Mouse (Mus musculus) heart, embryonic 13.5 days (tissue): ENCODE results near the gene Isg15. TPM values are rescaled to one million over a fixed set of nuclear protein-coding genes. Genes with fewer than 3 reads are reported as not detected.
A peak's percentile ranks its signal among the peaks of the same experiment; 100 is the strongest.

Source experiments
- ATAC-seq: fragments of 200-750 bp; cut with Nextera tagmentation; 2 replicates; pipeline ENCODE4 v1.8.0; 2017; ENCODE audit warnings: moderate TSS enrichment; ENCODE audit not compliant: insufficient number of reproducible peaks, low FRiP score, low TSS enrichment; ENCODE audit errors: extremely low read depth
- H3K27ac ChIP-seq: fragments of 300-500 bp; sonication (generic); replicated peaks from 2 replicates; pipeline ENCODE4 v1.5.1; 2015; ENCODE audit warnings: moderate library complexity, mild to moderate bottlenecking, inconsistent platforms
- H3K27me3 ChIP-seq: fragments of 300-500 bp; sonication (generic); replicated peaks from 2 replicates; pipeline ENCODE4 v1.6.1; 2015; ENCODE audit warnings: mild to moderate bottlenecking, inconsistent platforms
- H3K36me3 ChIP-seq: fragments of 300-500 bp; sonication (generic); 2 replicates; pipeline ENCODE4 v1.6.1; 2015; ENCODE audit warnings: mild to moderate bottlenecking, inconsistent platforms
- H3K4me1 ChIP-seq: fragments of 300-500 bp; sonication (generic); 2 replicates; pipeline ENCODE4 v1.6.1; 2015; ENCODE audit warnings: inconsistent platforms
- H3K4me2 ChIP-seq: fragments of 300-500 bp; sonication (generic); 2 replicates; pipeline ENCODE4 v1.6.1; 2015; ENCODE audit warnings: inconsistent platforms, mild to moderate bottlenecking, moderate library complexity
- H3K4me3 ChIP-seq: fragments of 300-500 bp; sonication (generic); 2 replicates; pipeline ENCODE4 v1.5.1; 2015; ENCODE audit warnings: moderate library complexity, mild to moderate bottlenecking, inconsistent platforms
- H3K9ac ChIP-seq: fragments of 300-500 bp; sonication (generic); 2 replicates; pipeline ENCODE4 v1.6.1; 2015; ENCODE audit warnings: inconsistent platforms, mild to moderate bottlenecking, moderate library complexity
- H3K9me3 ChIP-seq: fragments of 300-500 bp; sonication (generic); 2 replicates; pipeline ENCODE4 v1.6.1; 2016; ENCODE audit warnings: inconsistent platforms
- WGBS: fragments of 180-500 bp; shearing (Covaris S2); methylation state at CpG from one replicate; pipeline ENCODE4 v1.1.7; 2015; ENCODE audit warnings: mixed read lengths; 5-methylcytosine and 5-hydroxymethylcytosine counted together
- polyA plus RNA-seq: library from polyadenylated mRNA; unstranded; fragments of >200 nt; fragmentation: Nextera tagmentation; extraction: Ambion mirVana; gene quantifications from 2 replicates; pipeline ENCODE4 v1.2.1, GENCODE M21; 2015

Isg15 gene
- polyA plus RNA-seq, 1 experiment from 2014 or later, result 3.5 TPM

DNA sequence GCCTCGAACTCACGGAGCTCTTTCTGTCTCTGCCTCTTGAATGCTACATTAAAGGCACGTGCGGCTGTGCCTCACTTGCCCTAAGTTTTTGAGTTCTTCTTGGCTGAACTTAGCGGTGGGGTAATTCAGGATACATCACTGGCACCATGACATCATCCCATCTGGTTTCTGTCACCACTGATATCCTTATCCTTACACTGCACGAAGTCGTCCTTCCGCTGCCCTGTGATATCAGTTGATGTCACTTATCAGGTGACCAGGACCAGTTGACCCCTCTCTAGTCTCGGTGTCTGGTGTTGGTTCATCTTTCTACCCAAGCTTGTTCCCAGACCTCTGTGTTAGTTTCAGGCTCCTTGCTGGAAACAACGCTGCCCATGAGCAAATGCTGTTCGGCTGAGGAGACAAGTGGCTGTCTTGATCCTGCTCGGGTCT is 1.9 kb upstream of the Isg15 start:
- peaks cover 22% of the 10 kb centered on the region for H3K27me3 ChIP-seq
- peaks cover 29% of the 10 kb centered on the region for H3K4me1 ChIP-seq
- no peak for ATAC-seq
- H3K4me2 ChIP-seq, result peak overlapping the region; percentile 92
- H3K9ac ChIP-seq, result peak overlapping the region; percentile 87
- no peaks in the 10 kb centered on the region for H3K9me3 ChIP-seq
- H3K27ac ChIP-seq, result peak overlapping the region; percentile 72
- peak overlapping the region; percentile 71 for H3K4me3 ChIP-seq
- H3K36me3 ChIP-seq, result peaks cover 7% of the 10 kb centered on the region; the same call in 1 of the 2 replicates
- WGBS, result 10% methylated on average over 12 of the region's 12 CpGs

DNA sequence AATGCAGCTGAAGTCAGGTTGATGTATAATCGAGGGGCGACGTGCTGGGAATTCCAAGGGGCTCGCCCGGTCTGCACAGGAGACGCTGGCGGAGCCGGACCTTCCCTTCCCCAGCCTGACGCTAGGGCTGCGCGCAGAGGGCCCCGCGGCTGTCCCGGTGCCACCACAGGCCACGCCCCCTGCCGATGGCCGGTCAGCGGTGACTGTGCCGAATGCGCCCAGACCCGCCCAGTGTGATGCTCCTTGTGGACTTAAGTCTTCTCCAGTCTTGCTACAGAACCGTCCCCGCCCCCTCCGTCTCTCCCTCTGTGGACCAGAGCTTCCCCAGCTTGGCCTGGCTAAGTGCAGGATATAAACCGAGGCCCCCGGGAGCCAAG is 2.8 kb downstream of the Isg15 start:
- WGBS, result under 1% methylated on average over 26 of the region's 26 CpGs

DNA sequence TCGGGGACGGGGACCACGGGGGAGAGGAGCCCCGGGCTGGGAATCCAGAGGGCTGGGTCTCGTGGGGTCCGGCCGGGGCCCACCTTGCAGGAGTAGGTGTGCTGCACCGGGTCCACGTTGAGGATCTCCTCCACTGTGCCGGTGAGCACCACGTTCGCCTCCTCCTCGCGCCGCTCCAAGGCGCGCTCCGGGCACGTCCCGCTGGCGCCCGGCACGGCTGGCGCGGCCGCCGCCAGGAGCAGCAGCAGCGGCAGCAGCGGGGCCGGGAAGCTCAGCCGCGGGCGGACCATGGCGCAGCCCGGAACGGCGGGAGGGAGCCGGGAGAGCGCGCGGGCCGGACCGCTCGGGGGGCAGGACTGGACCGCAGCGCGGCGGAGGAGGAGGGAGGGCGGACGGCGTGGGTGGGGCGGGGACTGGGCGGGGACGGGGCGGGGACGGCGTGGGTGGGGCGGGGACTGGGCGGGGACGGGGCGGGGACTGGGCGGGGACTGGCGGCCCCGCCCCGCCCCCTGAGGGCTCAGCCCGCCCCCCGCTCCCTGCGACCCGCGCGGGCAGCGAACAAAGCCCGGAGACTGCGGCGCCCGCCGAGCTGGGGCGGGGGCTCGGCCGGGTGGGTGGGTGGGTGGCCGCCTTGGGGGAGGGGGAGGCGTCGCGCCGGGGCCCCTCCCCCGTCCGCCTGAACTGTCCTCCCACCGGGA is 3.3 kb downstream of the Isg15 start, which contains the start of gene Agrn:
Agrn (minus strand) TSS at position 358 of the 698 bp plus-strand sequence.
- Histone ChIP-seq H3K9ac (peak within 1 kb of the TSS; percentile 95), H3K4me2 (peak within 1 kb of the TSS; percentile 90), H3K9me3 (no peaks in the 10 kb centered on the region), H3K4me3 (peak within 1 kb of the TSS; percentile 91), H3K27ac (peak within 1 kb of the TSS; percentile 93), H3K36me3 (peaks cover 21% of the 10 kb centered on the region), H3K4me1 (peaks cover 48% of the 10 kb centered on the region), H3K27me3 (no peaks in the 10 kb centered on the region)
- peak; percentile 81 for ATAC-seq
- WGBS, result under 1% methylated on average over 38 of the region's 88 CpGs

More for the DNA sequence above, 2.8 kb downstream of the Isg15 start:
- Histone ChIP-seq H3K9me3 (no peaks in the 10 kb centered on the region), H3K4me3 (peak overlapping the region; percentile 91), H3K4me1 (peaks cover 48% of the 10 kb centered on the region), H3K36me3 (peaks cover 20% of the 10 kb centered on the region), H3K4me2 (peak overlapping the region; percentile 90), H3K9ac (peak overlapping the region; percentile 86), H3K27ac (peak overlapping the region; percentile 93), H3K27me3 (no peaks in the 10 kb centered on the region)
- peak; percentile 87 for ATAC-seq

DNA sequence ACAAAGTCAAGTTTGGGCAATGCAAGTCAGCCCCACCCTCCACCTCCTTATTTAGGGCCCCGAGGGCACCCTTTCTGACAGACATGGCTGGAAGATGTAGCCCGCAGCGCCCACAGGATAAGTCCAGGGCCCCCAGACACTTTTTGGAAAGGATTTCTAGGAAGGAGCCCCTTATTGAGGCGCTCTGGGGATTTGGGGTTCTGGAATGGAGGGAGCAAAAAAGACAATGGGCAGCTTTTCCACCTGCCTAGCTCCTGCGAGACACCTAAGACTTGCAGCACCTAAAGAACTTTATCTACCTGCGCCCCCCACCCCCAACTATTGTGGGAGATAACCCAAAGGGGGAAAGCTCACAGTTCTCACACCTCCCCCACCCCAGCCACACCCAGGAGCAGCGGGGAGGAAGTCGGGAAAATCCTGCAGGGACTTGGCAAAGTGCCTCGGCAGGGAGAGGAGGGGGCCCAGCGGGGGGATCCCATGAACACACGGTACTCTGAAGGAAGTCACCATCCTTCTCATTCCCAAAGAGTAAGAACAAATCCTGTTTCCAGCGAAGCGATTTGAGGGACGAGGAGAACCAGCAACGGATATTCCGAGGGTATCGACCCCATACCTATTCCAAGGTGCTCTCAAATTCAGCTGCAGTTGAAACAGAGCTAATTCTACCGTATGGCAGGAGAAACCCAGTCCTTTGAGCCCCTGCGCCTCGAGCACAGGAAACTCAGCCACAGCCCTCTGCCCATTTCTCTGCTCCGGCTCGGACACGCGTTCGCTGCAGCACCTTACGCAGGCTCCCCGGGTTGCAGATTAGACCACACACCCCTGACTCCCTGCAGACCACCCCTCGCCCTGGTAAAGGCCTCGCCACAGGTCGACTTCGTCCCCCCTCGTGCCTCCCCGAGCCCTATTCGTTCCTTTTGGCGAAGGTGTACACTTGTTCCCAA is 4.4 kb downstream of the Isg15 start:
- Histone ChIP-seq H3K9me3 (no peaks in the 10 kb centered on the region), H3K4me2 (peak overlapping the region; percentile 90), H3K4me3 (peak overlapping the region; percentile 91), H3K9ac (peak overlapping the region; percentile 95), H3K27me3 (no peaks in the 10 kb centered on the region), H3K27ac (peak overlapping the region; percentile 85), H3K36me3 (peaks cover 32% of the 10 kb centered on the region), H3K4me1 (peaks cover 47% of the 10 kb centered on the region)
- whole genome bisulfite sequencing, result 3% methylated on average over 35 of the region's 35 CpGs
- ATAC-seq, result no peak

DNA sequence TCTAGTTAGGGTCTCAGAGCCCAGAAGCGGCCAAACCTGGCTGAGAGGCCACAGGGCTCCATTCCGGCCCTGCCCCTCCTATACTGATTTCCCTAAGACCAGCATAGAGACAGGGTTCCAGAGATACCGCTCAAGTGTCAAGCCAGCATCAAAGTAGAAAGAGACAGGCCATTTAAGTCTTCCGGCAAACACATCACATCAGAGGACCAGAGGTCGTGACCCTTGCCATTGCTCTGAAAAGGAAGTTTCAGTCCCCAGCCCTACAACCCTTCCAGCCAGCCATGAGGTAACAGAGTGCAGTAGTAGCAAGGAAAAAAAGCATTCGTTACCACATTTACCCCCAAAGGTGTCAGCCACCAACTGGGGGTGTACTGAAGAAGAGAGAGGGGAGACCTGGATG is 6.3 kb downstream of the Isg15 start:
- no peak overlapping the region for H3K4me3 ChIP-seq

DNA sequence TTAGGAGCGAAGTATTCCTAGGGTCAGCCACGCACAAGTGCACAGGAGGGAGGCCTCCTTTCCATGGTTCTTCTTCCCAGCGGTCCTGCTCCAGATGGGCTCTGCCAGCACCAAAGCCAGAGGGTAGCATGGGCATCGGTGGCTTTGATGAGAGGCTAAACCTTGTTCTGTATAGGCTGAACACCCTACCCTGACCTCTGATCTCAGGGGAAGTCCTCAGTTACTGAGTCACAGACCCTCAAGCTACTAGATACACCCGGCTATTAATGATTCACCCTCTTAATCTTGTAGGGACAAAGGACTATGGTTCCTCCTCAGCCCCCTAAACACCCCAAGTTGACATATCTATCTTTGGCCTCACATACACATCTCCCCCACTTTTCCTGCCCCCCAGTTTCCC is 6.7 kb downstream of the Isg15 start:
- Histone ChIP-seq H3K9me3 (no peaks in the 10 kb centered on the region), H3K9ac (0 out of 2 replicates have a peak overlapping the region, but pooled peaks have one; percentile 1), H3K4me3 (no peak overlapping the region), H3K4me2 (no peak overlapping the region), H3K36me3 (peaks cover 45% of the 10 kb centered on the region), H3K27ac (no peak overlapping the region), H3K27me3 (no peaks in the 10 kb centered on the region), H3K4me1 (peaks cover 67% of the 10 kb centered on the region)
- no peak for ATAC-seq
- 72% methylated on average over 5 of the region's 5 CpGs for WGBS

More for the DNA sequence above, 6.3 kb downstream of the Isg15 start:
- 60% methylated on average over 6 of the region's 6 CpGs for WGBS
- peak overlapping the region; percentile 25; the same call in 1 of the 2 replicates for H3K9ac ChIP-seq
- H3K27me3 ChIP-seq, result no peaks in the 10 kb centered on the region
- peaks cover 62% of the 10 kb centered on the region for H3K4me1 ChIP-seq
- H3K9me3 ChIP-seq, result no peaks in the 10 kb centered on the region
- peak overlapping the region; percentile 3; the same call in 1 of the 2 replicates for H3K4me2 ChIP-seq
- no peak for ATAC-seq
- H3K36me3 ChIP-seq, result peaks cover 45% of the 10 kb centered on the region
- H3K27ac ChIP-seq, result no peak overlapping the region

DNA sequence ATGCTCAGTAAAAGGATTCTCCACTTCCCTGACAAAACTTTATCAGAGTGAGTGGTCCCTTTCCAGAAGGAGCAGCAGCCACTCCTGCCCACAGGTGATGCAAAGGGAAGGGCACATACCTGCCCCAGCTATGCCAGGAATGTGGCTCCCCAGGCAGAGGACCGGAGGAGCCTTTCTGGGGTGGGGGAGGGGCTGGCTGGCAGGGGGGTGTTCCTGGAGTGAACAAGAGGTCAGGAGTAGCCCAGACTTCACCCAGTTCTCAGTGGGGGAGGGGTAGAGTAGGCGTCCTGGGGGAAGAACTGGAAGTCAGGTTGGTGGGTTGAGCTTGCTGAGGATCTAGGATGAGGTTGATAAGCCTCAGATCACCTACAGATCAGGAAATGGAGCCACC is 7.4 kb downstream of the Isg15 start:
- ATAC-seq, result no peak
- H3K4me1 ChIP-seq, result peaks cover 74% of the 10 kb centered on the region
- no peaks in the 10 kb centered on the region for H3K27me3 ChIP-seq
- no peak overlapping the region for H3K4me2 ChIP-seq
- peak overlapping the region; percentile 34 for H3K27ac ChIP-seq
- peaks cover 45% of the 10 kb centered on the region for H3K36me3 ChIP-seq
- H3K9me3 ChIP-seq, result no peaks in the 10 kb centered on the region
- peak overlapping the region; percentile 1; the same call in 1 of the 2 replicates for H3K9ac ChIP-seq
- 19% methylated on average over 2 of the region's 2 CpGs for WGBS
- H3K4me3 ChIP-seq, result no peak overlapping the region

DNA sequence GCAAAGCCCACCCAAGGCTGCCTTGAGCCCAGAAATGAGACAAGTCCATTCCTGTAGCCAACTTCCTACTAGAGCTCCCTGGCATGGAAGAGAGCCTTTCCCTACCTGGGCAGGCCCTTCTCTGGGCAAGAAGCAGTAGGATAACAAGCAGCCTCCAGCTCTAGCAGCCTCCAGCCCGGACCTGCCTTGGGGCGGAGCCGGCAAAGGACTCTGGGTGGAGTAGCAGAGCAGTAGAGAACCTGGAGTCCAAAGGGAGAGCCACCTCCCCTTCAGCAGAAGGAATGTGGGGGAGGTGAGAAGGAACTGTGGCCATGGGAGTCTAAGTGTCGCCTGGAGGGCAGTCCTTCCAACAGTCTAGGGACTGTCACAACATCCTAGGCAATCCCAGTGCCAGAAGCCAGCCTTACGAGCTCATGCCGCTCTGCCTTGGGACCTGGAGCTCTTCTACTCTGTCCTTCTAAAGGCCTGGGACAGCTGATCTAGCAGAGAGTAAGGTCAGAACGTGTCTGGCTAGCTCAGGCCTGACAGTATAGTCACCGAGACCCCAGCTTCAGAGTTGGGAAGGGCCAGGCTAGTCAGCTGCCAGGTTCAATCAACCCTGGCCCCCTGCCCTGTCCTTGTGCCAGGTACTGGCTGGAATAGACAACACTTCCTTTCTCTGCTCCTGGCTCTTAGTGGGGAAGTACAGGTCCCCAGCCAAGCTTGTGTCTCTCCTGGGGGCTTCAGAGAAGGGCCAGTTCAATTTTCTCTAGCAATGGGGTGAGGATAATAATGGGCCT is 8.0 kb downstream of the Isg15 start:
- Histone ChIP-seq H3K36me3 (peaks cover 45% of the 10 kb centered on the region), H3K4me3 (no peak overlapping the region), H3K4me1 (peaks cover 80% of the 10 kb centered on the region), H3K27me3 (no peaks in the 10 kb centered on the region), H3K4me2 (peak overlapping the region; percentile 16), H3K9ac (peak overlapping the region; percentile 1; the same call in 1 of the 2 replicates), H3K9me3 (no peaks in the 10 kb centered on the region), H3K27ac (peak overlapping the region; percentile 34)
- no peak for ATAC-seq
- 42% methylated on average over 8 of the region's 8 CpGs for WGBS

DNA sequence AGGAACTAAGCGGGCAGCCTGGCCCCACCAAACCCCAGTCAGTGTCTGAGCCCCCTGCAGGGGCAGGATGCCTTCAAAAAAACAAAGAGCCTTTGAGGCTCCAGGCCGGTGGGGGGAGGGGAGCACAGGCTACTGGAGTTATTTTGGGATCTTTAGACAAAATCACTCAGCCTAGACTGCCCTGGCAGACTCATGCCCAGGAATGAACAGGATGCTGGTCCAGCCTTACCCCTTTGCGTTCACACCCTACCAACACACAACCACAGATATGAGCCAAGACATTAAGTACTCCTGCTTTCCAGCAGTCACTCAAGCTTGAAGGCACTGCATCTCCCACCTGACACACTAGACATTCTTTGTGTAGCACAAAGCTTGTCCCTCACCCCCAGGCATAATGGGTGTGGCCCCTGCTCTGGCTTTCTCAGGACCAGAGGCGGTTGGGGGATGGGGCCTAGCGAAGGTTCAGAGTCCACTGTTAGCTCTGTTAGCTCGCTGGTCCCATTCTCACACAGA is 11.8 kb downstream of the Isg15 start:
- Histone ChIP-seq H3K27me3 (no peaks in the 10 kb centered on the region), H3K36me3 (peaks cover 46% of the 10 kb centered on the region), H3K4me3 (no peak overlapping the region), H3K9me3 (no peaks in the 10 kb centered on the region), H3K9ac (peak overlapping the region; percentile 68), H3K4me1 (peaks cover 86% of the 10 kb centered on the region), H3K4me2 (peak overlapping the region; percentile 41), H3K27ac (peak overlapping the region; percentile 64)
- 18% methylated on average over 6 of the region's 6 CpGs for WGBS
- 0 out of 2 replicates have a peak, but pooled peaks have one; percentile 20 for ATAC-seq

DNA sequence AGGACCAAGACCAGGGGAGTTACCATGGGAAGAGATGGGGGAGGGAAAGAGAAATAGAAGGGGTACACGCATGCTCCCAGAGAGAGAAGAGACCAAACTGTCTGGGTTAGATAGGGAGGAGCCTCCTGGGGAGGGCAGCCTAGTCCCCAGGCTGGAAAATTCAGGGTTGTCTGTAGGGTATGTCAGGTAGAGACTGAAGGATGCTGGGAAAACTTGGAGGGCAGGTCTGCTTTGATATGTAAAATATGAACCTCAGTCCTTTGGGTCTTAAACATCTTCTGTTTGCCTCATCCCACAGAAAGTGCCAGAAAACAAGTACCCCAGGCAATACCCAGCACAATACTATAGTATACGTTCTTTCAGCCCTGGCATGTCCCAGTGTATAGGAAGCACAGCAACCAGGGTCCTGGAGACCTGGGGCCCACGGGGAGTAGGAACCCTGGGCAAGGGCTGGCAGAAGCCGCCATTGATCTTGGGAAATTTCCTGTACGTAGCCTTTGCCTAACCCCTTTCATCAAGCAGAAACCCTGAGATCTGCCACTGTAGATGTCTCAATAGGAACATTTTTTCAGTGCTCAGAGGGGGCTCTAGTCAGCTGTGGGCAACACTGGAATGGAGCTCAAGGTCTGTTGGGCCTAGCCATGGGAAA is 12.3 kb downstream of the Isg15 start:
- peak overlapping the region; percentile 41; the same call in 1 of the 2 replicates for H3K4me2 ChIP-seq

More for the DNA sequence above, 12.3 kb downstream of the Isg15 start:
- WGBS, result 70% methylated on average over 5 of the region's 5 CpGs
- Histone ChIP-seq H3K9me3 (no peaks in the 10 kb centered on the region), H3K4me3 (no peak overlapping the region), H3K27ac (peak overlapping the region; percentile 64), H3K27me3 (no peaks in the 10 kb centered on the region), H3K36me3 (peaks cover 46% of the 10 kb centered on the region), H3K9ac (peak overlapping the region; percentile 68; the same call in 1 of the 2 replicates), H3K4me1 (peaks cover 81% of the 10 kb centered on the region)
- no peak for ATAC-seq
